Mouse (Mus musculus) C2C12 (cell line): ENCODE data around the gene Dscaml1.

Experiments used
- CEBPB ChIP-seq: IDR thresholded peaks from one replicate; pipeline ENCODE4 v1.6.1; 2011; ENCODE audit warnings: low read depth, mild to moderate bottlenecking, control low read depth, moderate library complexity
- CTCF ChIP-seq: IDR thresholded peaks from one replicate; pipeline ENCODE4 v1.5.1; 2011; ENCODE audit not compliant: control insufficient read depth, insufficient read depth, insufficient read length
- FOSL1 ChIP-seq: IDR thresholded peaks from one replicate; pipeline ENCODE4 v1.8.0; 2011; ENCODE audit warnings: mild to moderate bottlenecking, low read length; ENCODE audit not compliant: poor library complexity, insufficient read depth, severe bottlenecking
- MAX ChIP-seq: IDR thresholded peaks from one replicate; pipeline ENCODE4 v1.6.1; 2011; ENCODE audit warnings: mild to moderate bottlenecking, control low read depth
- MYOD1 ChIP-seq: IDR thresholded peaks from one replicate; pipeline ENCODE4 v1.6.1; 2011; ENCODE audit warnings: low read depth; ENCODE audit not compliant: control insufficient read depth, insufficient read length
- MYOG ChIP-seq: IDR thresholded peaks from one replicate; pipeline ENCODE4 v1.6.1; 2011; ENCODE audit not compliant: control insufficient read depth, insufficient read length; ENCODE audit errors: extremely low read depth
- USF1 ChIP-seq: IDR thresholded peaks from one replicate; pipeline ENCODE4 v1.6.1; 2011; ENCODE audit warnings: low read depth, mild to moderate bottlenecking, control low read depth, moderate library complexity

DNA sequence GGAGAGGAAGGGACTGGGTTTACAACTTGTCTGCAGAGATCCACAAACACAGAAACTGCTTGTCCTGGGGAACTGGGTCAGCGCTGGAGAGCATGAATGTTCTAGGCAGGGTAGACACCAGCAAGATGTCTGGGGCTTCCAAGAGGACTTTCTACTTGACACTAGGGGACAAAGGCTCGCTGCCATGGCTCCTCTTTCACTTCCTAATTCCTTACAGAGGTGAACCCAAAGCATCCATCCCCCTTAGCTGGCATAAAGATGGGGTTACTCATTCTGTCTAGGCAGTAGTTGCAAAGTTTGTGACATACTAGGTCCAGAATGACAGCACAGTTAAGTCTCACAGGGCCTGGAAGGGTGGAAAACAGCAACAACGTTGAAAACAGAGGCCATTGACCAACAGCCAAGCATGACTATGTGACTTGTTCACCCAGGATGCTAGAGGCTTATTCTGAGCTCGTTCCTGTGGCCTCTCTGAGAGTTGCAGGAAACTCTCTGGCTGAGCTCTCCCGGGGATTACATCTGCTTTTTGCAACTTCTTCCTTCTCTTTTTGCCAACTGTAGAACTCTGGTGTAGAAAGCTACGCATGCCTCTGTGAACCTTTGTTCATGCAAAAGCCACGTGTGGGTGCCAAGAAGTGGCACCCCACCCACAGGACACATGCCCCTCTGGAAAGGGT lies 120.6 kb downstream of the Dscaml1 start:
- TF ChIP-seq MYOG (no peak), USF1 (no peak), CTCF (no peak), MYOD1 (no peak), MAX (no peak), CEBPB (no peak), FOSL1 (no peak)
